Mouse (Mus musculus) erythroblast, embryonic 14.5 days (primary cell): Measurements from ENCODE around the gene Tcf23.

ENCODE experiments used
- GATA1 ChIP-seq: IDR thresholded peaks from 2 replicates; pipeline ENCODE4 v1.6.1; 2012; ENCODE audit warnings: low read length, inconsistent platforms, mixed read lengths
- TAL1 ChIP-seq: IDR thresholded peaks from 3 replicates; pipeline ENCODE4 v1.6.1; 2012; ENCODE audit warnings: low read length, inconsistent platforms, mixed read lengths

DNA sequence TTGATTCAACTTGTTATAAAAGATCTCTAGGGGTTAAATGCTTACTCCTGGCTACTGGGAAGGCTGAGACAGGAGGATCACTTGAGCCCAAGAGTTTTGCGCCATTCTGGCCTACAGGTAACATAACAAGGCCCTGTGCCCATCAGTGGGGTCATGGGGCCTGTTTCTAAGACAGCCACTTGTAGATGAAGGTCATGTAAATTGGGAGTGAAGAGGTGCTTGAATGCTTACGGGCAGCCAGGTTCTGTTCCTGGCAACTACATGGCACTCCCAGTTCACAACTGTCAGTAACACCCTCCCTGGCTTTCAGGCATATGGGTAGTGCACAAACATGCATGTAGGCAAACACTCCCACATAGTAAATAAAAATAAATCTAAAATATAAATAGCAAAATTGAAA, 17.5 kb upstream of the Tcf23 start:
- TF ChIP-seq TAL1 (no peak), GATA1 (no peak)
